Mouse (Mus musculus): Measurements from ENCODE around the gene Ica1. TPM values are rescaled to one million over a fixed set of nuclear protein-coding genes. Genes with fewer than 3 reads are reported as not detected.

The Ica1 gene
- total and polyA plus RNA-seq, 3 experiments, result 0.36 TPM; not detected in 2

DNA sequence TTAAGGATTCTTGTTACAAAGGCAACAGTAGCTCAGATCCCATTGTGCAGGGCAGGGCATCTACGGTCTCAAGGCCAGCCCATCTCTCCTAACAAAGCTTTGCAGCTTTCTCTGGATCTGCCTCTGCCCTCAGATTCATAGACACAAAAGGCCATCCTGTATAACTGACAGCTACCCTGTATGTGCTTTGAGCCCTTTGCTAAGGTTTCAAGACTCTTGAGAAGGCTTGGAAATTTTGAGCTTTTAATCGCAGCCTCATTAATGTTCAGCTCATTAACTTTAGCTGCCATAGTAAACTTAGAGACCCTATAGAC is 24.6 kb downstream of the Ica1 start:
- H3K27me3 ChIP-seq (ENCODE audit: control insufficient read depth in 1 of 2, insufficient read depth in 2 of 2, low read length in 2 of 2), result no peaks in the 10 kb centered on the region; a peak in 1 of 4 replicates
- H3K79me2 ChIP-seq (ENCODE audit: control insufficient read depth, insufficient read depth, low read length, poor library complexity), result no peaks in the 10 kb centered on the region
- H3K9me3 ChIP-seq (replicated peaks; ENCODE audit: insufficient read depth, low read length), result no peaks in the 10 kb centered on the region
- H3K9ac ChIP-seq (ENCODE audit: control insufficient read depth, low read depth, low read length, poor library complexity, severe bottlenecking), result no peak overlapping the region
- H3K4me3 ChIP-seq (ENCODE audit: control insufficient read depth in 1 of 2, insufficient read depth in 1 of 2, low read depth in 2 of 2, low read length in 2 of 2), result no peak overlapping the region
- TF ChIP-seq NRF1 (IDR thresholded peaks at IDR 0.05; ENCODE audit: insufficient read depth, low read depth, low read length, poor library complexity, severe bottlenecking) (no peak), ELF1 (IDR thresholded peaks at IDR 0.05; ENCODE audit: low read depth, low read length) (no peak), MAX (IDR thresholded peaks at IDR 0.05; ENCODE audit: low read length) (no peak), JUND (IDR thresholded peaks at IDR 0.05; ENCODE audit: low read depth, low read length) (no peak), GATA1 (IDR thresholded peaks at IDR 0.05; ENCODE audit: low read depth, low read length) (no peak), TBP (IDR thresholded peaks at IDR 0.05; ENCODE audit: low read depth, low read length) (no peak), POLR2A (IDR thresholded peaks at IDR 0.05; ENCODE audit: control insufficient read depth in 1 of 2, insufficient read depth in 1 of 2, low read depth in 1 of 2, low read length in 2 of 2, poor library complexity in 1 of 2) (no peak), ZMIZ1 (IDR thresholded peaks at IDR 0.05; ENCODE audit: low read depth, low read length) (no peak), GABPA (IDR thresholded peaks at IDR 0.05; ENCODE audit: low read depth, low read length) (no peak), UBTF (IDR thresholded peaks at IDR 0.05; ENCODE audit: borderline replicate concordance, insufficient read depth, low read depth, low read length) (no peak), HCFC1 (IDR thresholded peaks at IDR 0.05; ENCODE audit: low read depth, low read length) (no peak), POLR2AphosphoS2 (IDR thresholded peaks at IDR 0.05; ENCODE audit: low read length) (no peak), KAT2A (conservative IDR thresholded peaks at IDR 0.05; ENCODE audit: low read depth, low read length) (no peak), ZNF384 (IDR thresholded peaks at IDR 0.05; ENCODE audit: low read depth, low read length) (no peak), TAL1 (IDR thresholded peaks at IDR 0.05; ENCODE audit: low read length) (no peak), MXI1 (IDR thresholded peaks at IDR 0.05; ENCODE audit: low read depth, low read length) (no peak), ZKSCAN1 (IDR thresholded peaks at IDR 0.05; ENCODE audit: low read depth, low read length) (no peak), MYC (IDR thresholded peaks at IDR 0.05; ENCODE audit: low read depth, low read length) (no peak), RCOR1 (IDR thresholded peaks at IDR 0.05; ENCODE audit: low read depth, low read length) (no peak)
- H3K4me1 ChIP-seq (ENCODE audit: control insufficient read depth in 1 of 2, insufficient read depth in 2 of 2, low read length in 2 of 2), result no peaks in the 10 kb centered on the region; a peak in 1 of 4 replicates
- H3K27ac ChIP-seq (ENCODE audit: control insufficient read depth, low read depth, low read length), result no peak overlapping the region
- no peak for DNase-seq (ENCODE audit: low read depth, low spot score)
- peaks cover 0 to 2% of the 10 kb centered on the region in 2 experiments; a peak in 1 of 4 replicates for H3K36me3 ChIP-seq (ENCODE audit: control insufficient read depth in 1 of 2, insufficient read depth in 2 of 2, low read length in 2 of 2)

DNA sequence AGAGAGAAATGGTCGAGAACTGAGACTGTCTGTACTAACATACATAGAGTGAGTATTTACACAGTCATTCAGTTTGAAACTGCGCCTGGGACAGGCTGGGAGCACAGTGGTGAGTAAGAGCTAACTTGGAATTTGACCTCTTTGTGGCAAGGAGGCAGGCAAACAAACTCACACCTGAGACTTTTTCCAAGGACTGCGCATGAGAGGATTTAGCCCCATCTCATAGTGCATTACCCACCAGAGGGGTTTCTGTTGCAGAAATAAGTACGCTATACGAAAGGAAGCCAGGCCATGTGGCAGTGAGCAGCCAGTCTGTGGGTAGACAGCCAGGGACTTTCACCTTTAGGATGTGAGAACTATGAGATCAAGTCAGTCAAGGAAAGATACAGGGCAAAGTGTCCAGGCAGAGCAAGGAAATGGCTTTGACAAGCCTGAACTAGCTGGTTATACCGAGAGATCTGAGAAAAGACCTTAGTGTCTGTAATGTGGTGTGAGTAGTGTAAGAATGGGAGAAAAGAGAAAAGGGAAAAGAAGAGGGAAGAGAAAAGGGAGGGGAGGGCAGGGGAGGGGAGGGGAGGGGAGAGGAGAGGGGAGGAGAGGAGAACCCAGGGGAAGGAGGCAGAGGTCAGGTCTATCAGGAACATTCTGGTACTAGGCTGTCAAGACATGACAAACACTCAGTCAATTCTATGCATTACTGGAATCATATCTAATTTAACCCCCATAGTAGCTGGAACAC is 25.1 kb downstream of the Ica1 start:
- TF ChIP-seq GATA1 (IDR thresholded peaks at IDR 0.05; ENCODE audit: low read depth, low read length) (no peak), ZKSCAN1 (IDR thresholded peaks at IDR 0.05; ENCODE audit: low read depth, low read length) (no peak), KAT2A (conservative IDR thresholded peaks at IDR 0.05; ENCODE audit: low read depth, low read length) (no peak), TCF12 (IDR thresholded peaks at IDR 0.05; ENCODE audit: low read depth, low read length) (no peak), USF1 (IDR thresholded peaks at IDR 0.05; ENCODE audit: low read depth, low read length) (no peak), GABPA (IDR thresholded peaks at IDR 0.05; ENCODE audit: low read depth, low read length) (no peak), ZC3H11A (IDR thresholded peaks at IDR 0.05; ENCODE audit: low read depth, low read length) (no peak), POLR2A (IDR thresholded peaks at IDR 0.05; ENCODE audit: control insufficient read depth in 1 of 2, insufficient read depth in 1 of 2, low read depth in 1 of 2, low read length in 2 of 2, poor library complexity in 1 of 2) (no peak), NELFE (IDR thresholded peaks at IDR 0.05; ENCODE audit: low read depth, low read length) (no peak), SMC3 (IDR thresholded peaks at IDR 0.05; ENCODE audit: low read depth, low read length) (no peak), RCOR1 (IDR thresholded peaks at IDR 0.05; ENCODE audit: low read depth, low read length) (no peak), TBP (IDR thresholded peaks at IDR 0.05; ENCODE audit: low read depth, low read length) (no peak), JUND (IDR thresholded peaks at IDR 0.05; ENCODE audit: low read depth, low read length) (no peak), SIN3A (IDR thresholded peaks at IDR 0.05; ENCODE audit: low read length) (no peak), HCFC1 (IDR thresholded peaks at IDR 0.05; ENCODE audit: low read depth, low read length) (no peak)
- no peak for DNase-seq (ENCODE audit: low read depth, low spot score)
- Histone ChIP-seq H3K9me3 (replicated peaks; ENCODE audit: insufficient read depth, low read length) (no peaks in the 10 kb centered on the region), H3K79me2 (ENCODE audit: control insufficient read depth, insufficient read depth, low read length, poor library complexity) (no peaks in the 10 kb centered on the region), H3K36me3 (ENCODE audit: control insufficient read depth in 1 of 2, insufficient read depth in 2 of 2, low read length in 2 of 2) (peaks cover 0 to 2% of the 10 kb centered on the region in 2 experiments; a peak in 1 of 4 replicates), H3K4me1 (ENCODE audit: control insufficient read depth in 1 of 2, insufficient read depth in 2 of 2, low read length in 2 of 2) (no peaks in the 10 kb centered on the region; a peak in 1 of 4 replicates), H3K27me3 (ENCODE audit: control insufficient read depth in 1 of 2, insufficient read depth in 2 of 2, low read length in 2 of 2) (no peaks in the 10 kb centered on the region; a peak in 1 of 4 replicates), H3K27ac (ENCODE audit: control insufficient read depth, low read depth, low read length) (no peak overlapping the region), H3K9ac (ENCODE audit: control insufficient read depth, low read depth, low read length, poor library complexity, severe bottlenecking) (no peak overlapping the region), H3K4me3 (ENCODE audit: control insufficient read depth in 1 of 2, insufficient read depth in 1 of 2, low read depth in 2 of 2, low read length in 2 of 2) (no peak overlapping the region)
